Comparison of ENCODE assay signal across 8 mouse cellular contexts in the genomic region with DNA sequence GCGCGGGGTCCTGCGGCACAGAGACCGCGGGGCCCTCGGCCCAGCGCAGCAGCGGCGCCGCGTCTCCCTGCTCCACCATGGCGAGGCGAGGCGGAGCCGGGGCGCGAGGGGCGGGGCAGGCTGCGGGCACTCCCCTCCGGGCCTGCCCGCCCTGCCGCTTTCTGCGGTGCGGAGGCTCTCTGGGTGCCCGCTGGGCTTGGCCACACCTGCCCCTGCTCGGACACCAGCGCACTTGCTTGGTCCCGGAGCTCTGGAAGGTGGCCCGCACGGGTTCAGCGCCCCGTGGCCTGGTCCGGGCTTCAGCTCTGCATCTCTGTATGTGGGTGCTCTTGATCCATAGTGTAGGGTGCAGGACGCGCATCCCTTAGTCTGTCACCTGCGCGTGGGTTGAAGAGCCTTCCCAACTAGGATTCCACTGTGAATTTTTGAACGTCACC. TPM values are rescaled to one million over a fixed set of nuclear protein-coding genes. Genes with fewer than 3 reads are reported as not detected.
DNase-seq lines count a peak whose midpoint lies in the region; ATAC-seq lines count a peak whose summit lies in the region.

A gene (minus strand): TSS at position 89 of the 437 bp plus-strand sequence.

- DNase-seq in T-cell, adult 2 months (ENCODE audit: low spot score) = peak; percentile 78
- DNase-seq in cerebellum, postnatal 36 days = peak; percentile 89 to 93
- peak; percentile 81 for DNase-seq in gastrocnemius, postnatal 10 days
- DNase-seq in left cerebral cortex, postnatal 25 days (ENCODE audit: low spot score in 2 of 2) = peak; percentile 85 to 89
- DNase-seq in mesoderm, embryonic 11.5 days (ENCODE audit: low read depth, low spot score) = peak; percentile 76
- peak; percentile 75 for DNase-seq in right cerebral cortex, postnatal 4 days
- DNase-seq in yolk sac, embryonic 10.5 days (ENCODE audit: low spot score) = peak; percentile 68

- intact Hi-C loops in left cerebral cortex, postnatal 25 days (cut with DNase I) = loop anchor here (1.0 kb wide), 1 partner anchor 35 kb away; a partner anchor contains a TSS

- ATAC-seq in inflammation-experienced regulatory T-cells, adult 6 months = peak; percentile 80

RNA-seq across cellular contexts. Expression of the gene that starts here (rescaled TPM):
- total RNA-seq in gastrocnemius, postnatal 10 days (2021) = 1 to 10 TPM; 3.7 to 3.8 TPM
- 1 to 10 TPM; 3.2 to 9.1 (median 6.1) TPM for polyA plus RNA-seq in inflammation-experienced regulatory T-cells, adult 6 months (2017; shearing (Covaris generic))
- 10 to 100 TPM; 57.4 to 58.1 TPM for total RNA-seq in left cerebral cortex, postnatal 25 days (2021)

Comparison
In these comparisons a context has a peak if more than half of its experiments do, and no peak if none do; other contexts are left out.
1. Peak in every context shown above with its lines: DNase-seq and ATAC-seq.
2. RNA of the gene that starts here (total RNA-seq): 57.4 to 58.1 TPM in left cerebral cortex, postnatal 25 days; 3.7 to 3.8 TPM in gastrocnemius, postnatal 10 days; every median in the first group is over 10 times any median in the second.